Mouse (Mus musculus) left cerebral cortex, adult 18-20 months (tissue): ENCODE measurements around the gene Arl13b. TPM values are rescaled to one million over a fixed set of nuclear protein-coding genes. Genes with fewer than 3 reads are reported as not detected.
A peak's percentile ranks its signal among the peaks of the same experiment; 100 is the strongest.

ENCODE experiments used
- DNase-seq, 2 experiments: peaks; one replicate each; pipeline ENCODE4 v3.0.0; 2021 to 2022; ENCODE audit warnings: low spot score in 2 of 2, mixed read lengths in 1 of 2
- total RNA-seq, 2 experiments: library from RNA; stranded (reverse); gene quantifications; 2 replicates each; pipeline ENCODE4 v1.2.3; 2021

Arl13b gene
- total RNA-seq, 2 experiments from 2014 or later: 10.2 to 11.8 TPM

DNA sequence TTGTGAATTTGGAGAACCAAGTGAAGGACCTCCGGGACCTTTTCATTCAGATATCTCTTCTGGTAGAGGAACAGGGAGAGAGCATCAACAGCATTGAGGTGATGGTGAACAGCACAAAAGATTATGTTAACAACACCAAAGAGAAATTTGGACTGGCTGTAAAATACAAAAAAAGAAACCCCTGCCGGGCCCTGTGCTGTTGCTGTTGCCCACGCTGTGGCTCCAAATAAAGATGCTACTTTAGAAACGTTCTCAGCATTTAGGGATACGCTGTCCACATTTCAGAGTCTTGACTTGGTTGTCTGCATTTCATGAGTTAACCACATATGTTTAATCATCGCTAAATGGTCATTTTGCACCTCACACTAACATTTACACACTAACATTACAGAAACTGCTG lies 24.4 kb downstream of the Arl13b start:
- no peak for DNase-seq

DNA sequence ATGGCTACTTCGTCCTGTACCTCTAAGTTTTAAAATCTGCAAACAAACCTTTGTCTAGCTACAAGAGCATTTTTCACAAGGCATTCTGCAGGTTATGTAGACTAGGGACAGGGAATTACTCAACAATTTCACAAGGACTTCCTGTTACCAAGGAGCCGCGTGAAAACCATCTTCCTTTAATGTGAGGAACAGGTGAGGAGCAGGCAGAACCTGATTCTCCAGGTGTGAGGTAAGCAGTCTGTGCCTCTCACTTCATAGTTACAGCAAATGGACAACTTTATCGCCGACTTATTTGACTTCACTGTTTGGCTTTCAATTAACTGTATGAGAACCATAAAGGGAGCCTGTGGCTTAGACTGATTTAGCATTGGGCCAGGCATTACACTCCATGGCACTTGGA lies 32.3 kb downstream of the Arl13b start, which contains the start of gene Stx19:
Stx19 (plus strand) TSS at position 186 of the 400 bp plus-strand sequence.
- DNase-seq: no peak

DNA sequence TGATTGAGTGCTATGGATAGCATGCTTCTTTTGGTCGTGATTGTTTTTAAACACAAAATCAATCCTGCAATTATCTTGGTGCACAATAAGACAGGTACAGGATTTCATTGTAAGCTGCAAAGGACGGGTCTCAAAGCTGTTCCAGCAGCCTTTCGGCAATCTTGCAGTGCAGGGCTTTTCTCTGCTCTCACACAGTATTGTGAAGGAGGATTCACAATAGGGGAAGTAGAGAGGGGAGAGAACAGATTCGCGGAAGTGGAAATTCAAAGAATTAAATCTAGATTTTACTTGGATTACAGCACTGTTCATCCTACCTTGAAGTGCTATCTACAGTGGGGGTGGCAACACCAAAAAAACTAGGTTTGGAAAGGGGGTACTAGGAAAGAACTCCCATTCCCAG lies 33.0 kb downstream of the Arl13b start:
- DNase-seq: no peak

DNA sequence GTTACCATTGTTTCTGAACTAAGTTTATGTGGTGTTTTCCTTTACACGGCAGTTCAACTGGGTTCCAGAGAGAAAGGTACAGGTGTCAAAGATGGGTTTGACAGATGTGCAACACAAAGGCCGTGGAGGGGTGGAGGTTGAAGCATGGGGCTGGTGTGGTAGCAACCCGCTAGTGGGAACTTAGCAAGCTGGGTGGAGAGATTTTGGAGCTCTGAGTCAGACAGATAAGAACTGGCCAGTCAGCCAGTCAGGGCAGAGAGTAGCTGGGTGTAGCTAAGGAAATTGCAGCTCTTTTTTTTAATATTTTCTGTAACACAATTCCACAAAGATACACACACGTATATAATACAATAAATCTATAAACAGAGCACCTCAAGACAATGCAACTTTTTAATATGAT lies 36.0 kb downstream of the Arl13b start:
- DNase-seq: no peak

DNA sequence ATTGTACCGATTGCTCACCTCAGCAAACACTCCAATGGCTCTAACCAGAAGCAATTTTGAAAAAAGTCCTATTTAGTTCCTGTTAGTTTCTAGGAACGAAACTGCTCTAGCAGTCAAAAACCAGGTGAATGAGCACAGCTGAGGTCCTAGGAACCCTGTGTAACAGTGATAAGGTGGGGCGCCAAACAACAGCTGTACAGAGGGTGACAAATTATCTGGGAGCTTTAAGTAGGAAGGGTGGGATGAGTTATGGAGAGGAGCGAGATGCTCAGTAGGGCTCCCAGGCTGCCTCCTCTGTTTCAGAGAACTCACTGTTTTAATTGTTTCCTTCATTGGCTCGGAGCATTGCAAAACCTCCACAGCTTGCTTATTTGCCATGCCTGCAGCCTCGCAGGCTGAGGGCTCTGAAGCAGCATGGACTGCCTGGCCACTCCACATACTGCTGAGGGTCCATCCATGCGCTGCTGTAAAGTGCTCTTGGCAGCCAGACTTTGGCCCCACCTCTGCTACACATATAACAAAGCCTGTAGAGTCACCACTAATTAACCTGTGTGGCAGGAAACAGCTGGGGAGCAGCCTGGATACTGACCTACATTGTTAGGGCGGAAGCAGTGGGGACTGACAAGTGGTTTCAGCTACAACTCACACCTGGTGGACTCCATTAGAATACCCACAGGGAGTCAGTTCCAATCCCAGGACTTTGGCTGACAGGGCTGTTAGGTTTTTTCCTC lies 39.4 kb downstream of the Arl13b start:
- DNase-seq: no peak

DNA sequence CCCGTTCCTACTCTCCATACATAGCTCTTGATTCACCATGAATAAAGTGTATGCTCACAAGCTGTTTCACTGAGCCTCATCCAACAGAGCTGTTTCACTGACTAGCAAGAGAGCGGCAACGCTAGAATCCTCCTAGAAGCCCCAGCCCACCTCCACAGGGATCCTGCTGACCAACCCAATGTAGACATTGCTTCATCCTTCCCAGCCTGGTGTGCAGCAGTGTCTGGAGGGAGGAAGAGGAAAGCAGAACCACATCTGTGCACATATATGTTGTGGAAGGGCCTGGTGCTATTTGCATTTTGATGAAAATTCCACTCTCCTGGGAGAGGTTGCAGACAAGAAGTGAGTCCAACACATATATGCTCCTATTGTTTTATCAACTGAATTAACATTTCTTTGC lies 42.2 kb downstream of the Arl13b start:
- DNase-seq: no peak

DNA sequence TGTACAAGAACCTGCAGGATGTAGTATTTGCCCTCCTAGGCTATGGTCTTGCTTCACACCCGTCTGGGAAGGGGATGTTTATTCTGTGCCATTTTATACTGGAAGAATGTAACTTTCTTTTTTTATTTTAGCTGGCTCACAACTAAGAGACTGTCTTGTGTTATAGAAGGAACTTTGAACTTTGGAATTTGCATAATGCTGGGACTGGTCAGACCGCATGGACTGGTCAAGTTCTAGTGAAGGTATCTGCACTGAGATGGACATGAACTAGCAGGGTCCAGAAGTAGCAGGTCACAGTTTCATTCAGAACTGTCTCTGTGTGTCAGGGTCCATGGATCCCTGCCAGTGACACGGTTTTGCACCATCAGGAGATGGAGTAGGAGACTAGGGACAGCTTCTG lies 47.0 kb downstream of the Arl13b start:
- no peak for DNase-seq

DNA sequence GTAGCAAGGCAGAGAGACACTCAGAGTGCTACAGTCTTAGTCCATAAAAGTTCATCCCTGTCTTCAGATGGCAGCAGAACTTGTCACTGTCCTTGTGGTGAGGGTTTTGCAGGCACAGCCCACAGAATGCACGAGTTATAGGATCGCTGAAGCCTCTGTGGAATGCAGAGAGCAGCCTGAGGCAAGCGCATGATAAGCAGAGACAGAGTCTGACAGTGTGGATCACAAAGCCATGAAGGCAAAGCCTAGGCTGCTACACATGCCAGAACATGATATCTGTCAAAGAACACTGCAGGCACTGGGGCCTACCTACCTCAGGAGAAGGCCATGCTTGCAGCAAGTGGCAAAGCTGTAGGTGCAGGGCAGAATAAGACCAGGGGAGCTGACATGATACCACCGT lies 47.4 kb downstream of the Arl13b start:
- DNase-seq: no peak

DNA sequence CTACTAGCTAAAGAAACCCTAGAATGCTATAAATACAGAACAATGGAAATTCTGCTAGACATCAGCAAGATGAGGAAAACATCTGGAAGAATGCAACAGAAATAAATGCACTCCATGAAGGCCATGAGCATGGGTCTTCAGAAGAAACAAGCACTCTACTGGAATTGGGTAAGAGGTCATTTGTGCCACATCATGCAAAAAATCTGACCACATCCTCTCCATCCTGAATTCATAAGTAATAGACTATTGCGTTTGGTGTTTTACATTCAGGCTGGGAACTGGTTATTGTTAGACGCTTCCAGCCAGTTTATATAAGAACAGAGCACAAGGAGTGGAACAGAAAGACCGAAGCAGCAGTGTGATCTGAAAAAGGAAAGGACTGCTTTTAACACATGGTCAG lies 48.0 kb downstream of the Arl13b start:
- no peak for DNase-seq

DNA sequence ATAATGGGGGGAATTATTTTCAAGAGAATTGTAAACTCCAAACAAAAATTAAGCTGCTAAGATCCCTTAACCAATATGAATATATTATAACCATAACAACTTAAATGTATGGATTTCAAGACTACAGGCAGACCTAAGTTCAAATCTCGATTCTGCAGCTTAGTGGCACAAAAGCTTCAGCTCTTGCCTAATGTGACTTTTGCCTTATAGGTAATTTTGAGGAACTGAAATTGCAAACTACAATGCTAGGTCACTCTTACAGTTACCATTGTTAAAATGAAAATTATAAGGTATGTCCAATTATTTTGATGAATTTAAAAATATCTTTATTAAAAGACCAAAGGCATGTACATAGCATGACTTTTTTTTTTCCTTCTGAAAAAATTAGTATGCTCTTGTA lies 50.2 kb downstream of the Arl13b start:
- no peak for DNase-seq

DNA sequence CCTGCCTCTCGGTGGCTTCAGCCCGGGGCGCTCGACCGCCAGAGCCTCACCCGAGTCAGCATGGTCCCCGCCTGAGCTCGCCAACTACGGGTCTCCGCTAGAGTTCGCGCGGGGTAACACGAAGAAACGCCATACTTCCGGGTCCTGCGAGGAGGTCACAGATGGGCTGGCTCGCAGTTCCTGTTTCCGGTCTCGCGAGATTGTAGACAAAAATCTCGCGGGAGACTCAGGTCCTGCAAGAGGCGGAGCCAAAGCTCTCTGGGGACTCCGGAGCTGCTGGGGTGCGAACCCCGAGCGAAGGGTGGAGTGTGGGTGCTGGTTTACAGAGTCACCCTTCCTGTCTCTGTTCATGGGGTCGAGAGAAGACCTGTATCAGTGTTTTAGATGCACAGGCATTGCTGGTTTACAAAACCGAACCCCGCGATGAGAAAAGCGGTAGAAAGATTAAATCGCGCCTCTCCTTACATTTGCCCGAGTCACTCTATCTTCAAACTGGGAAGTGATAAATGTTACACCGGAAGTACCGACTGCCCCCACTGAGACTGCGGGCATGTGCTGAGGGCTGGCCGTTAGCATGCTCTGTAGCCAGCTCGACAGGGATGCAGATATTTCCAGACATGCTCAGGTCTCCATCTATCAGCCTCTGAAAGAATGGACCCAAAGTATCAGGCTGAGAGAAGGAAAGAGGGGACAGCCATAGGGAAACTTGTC lies 60.1 kb downstream of the Arl13b start, which contains the start of gene Nsun3:
Nsun3 (minus strand) TSS at position 198 of the 711 bp plus-strand sequence.
- peak; percentile 88 to 92 for DNase-seq

DNA sequence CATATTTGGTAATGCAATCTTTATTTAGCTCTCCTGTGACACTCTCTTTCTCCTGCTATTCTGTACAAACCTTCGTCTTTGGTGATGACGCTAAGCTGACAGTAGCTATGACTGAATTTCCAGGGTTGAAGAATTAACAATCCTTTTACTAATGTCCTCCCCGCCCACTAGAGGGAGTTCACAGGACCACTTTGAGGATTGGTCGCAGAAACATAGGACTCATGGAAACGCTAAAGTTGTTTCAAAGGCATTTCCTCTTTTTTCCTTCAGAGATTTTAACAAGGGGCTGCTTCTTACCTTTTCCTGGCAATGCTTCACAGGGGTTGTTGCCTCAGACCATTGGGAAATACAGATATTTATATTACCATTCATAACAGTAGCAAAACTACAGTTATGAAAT lies 64.6 kb downstream of the Arl13b start:
- no peak for DNase-seq

DNA sequence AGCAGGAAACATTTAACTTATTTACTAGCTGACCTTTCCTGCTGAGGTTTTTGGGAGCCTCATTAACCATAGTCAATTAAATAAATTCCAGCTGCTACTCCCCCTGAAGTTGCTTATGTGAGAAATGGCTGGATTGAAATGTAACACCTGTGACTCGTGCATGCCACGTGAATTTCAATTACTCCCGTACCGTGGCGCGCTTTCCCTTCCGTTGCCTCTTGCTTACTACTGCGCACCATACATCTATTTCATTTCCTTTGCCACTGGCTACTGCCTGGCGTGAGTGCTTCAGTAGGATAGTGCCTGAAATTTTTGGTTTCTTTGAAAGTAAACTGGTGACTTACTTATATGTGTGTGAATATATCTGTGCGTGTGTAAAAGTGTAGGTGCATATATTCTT lies 68.6 kb downstream of the Arl13b start:
- DNase-seq: no peak

DNA sequence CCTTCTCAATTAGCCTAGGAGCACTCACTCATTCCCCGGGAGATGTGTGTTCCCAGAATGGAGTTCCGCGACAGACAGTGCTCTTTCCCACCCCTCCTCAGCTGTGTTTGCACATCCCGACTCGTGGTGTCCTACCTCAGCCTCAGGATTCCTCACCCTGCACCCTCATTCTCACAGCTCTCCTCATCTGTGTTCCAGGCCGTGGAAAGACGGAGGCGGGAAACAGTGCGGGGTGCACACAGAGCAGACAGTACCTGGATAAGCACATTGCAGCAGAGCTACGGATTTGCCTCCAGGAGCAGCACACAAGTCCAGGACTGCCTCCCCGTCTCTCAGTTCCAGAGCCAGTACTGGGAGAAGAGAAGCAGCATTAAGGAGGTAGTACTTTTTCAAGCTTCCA lies 70.8 kb downstream of the Arl13b start:
- no peak for DNase-seq

DNA sequence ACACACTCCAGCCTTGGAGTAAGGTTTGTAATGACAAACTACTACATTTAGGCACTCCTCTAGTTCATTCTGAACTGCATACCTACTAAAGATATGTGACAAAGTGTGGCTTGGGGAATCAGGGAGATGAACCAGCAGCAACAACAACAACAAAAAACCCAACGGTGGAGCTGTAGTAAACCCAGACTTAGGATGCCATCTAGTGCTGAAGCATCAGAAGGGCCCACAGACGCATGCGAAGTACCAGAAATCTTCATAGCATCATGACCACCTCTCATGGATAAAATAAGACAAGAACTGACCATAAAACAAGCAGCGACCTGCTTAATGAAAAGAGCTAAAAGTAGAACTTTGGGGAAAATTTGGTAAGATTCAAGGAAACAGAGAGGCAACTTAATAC lies 73.4 kb downstream of the Arl13b start:
- DNase-seq: no peak

DNA sequence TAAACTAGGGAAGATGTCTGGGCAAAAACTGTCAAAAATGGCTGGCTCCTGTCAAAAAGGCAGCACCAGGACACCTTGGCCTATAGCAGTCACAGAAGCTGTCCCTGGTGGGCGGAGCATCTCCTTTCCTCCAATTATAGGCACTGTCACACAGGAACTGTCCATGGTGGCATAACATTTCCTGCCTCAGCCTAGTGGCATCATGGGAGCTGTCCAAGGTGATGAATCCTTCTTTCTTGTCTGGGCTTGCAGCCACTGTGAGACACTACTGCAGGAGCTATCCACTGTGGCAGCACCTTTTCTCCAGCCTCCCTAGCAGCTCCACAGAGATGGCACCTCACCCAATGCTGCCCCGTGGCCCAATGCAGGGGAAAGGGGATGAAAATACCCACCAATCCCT lies 88.5 kb downstream of the Arl13b start:
- no peak for DNase-seq

DNA sequence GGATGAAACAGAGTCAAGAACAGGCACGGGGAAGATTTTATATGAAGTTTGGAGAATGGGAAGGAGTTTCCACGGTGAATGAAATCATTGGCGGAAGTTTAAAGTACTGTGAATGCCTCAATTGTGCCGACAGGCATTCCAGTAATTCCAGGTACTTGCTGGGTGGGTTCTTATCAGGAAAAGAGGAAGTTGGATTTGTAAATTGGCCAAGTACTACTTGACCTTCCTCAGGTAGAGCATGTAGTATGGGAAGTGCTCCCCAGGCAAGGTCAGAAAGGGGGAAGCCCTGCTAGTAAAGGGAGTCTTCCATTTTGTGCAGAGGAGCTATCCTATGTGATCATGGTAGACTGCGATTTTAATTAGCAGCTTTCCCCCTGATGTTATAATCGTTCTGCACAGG lies 91.5 kb downstream of the Arl13b start:
- DNase-seq: no peak

DNA sequence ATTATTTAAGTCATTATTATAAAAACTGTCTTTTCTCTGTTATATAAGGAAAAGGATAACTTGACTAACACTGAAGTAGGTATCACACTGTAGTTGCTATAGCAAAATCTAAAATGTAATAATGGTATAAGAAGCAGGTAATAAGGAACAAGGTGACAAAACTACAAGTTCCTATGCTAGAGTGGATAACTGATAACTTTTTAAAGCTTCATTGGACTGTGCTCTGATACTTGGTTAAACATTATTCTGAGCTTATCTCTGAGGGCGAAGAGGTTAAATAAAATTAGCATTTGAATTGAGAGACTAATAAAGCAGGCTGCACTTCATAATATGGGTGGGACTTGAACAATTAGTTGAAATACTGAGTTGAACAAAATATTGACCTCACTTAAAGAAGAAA lies 93.2 kb downstream of the Arl13b start:
- DNase-seq: no peak

DNA sequence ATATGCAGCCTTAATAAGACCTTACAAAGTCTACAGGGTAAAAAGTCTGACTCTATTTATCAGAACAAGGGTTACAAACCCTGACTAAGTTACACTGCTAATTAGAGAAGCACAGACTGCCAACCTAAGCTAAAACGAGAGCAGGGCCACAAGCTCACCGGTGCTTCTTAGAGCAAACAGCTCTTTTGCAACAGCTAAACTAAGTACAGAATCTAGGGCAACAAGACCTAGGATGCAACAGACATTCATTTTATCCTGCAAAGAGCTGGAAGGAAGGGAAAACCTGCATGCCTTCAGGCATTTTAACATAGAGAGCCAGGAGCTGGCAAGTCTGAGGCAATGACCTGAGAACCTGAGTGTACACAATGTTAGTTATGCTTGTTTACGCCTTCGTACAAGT lies 93.8 kb downstream of the Arl13b start:
- no peak for DNase-seq

DNA sequence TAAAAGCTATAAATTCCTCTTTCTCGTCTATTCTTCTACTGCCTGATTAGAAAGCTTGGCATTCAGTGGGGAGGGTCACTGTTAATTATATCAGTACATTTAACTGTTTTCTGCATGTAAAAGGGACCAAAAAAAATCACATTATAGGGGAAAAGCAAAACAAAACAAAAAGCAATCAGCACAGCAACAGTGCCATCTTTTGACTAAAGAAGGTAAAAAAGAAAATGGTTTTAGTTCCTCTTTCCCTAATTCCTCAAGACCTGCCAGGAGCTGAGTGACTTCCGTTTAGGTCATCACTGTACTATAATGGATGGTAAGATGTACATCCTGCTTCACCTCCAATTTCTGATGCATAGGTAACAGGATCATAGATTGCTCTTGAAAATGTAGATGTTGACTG lies 101.0 kb downstream of the Arl13b start:
- no peak for DNase-seq
